Mouse (Mus musculus) midbrain, embryonic 10.5 days (tissue): Measurements from ENCODE around the gene Scyl1. TPM values are rescaled to one million over a fixed set of nuclear protein-coding genes. Genes with fewer than 3 reads are reported as not detected.

ENCODE experiments used
- DNase-seq: peaks from one replicate; pipeline ENCODE4 v3.0.0-alpha.2; 2017; ENCODE audit warnings: low spot score
- H3K27ac ChIP-seq: fragments of 300-500 bp; sonication (generic); replicated peaks from 2 replicates; pipeline ENCODE4 v1.5.1; 2016; ENCODE audit warnings: mild to moderate bottlenecking
- H3K27me3 ChIP-seq: fragments of 300-500 bp; sonication (generic); 2 replicates; pipeline ENCODE4 v1.6.1; 2016; ENCODE audit warnings: low read depth, mild to moderate bottlenecking; ENCODE audit not compliant: poor library complexity, severe bottlenecking
- H3K36me3 ChIP-seq: fragments of 300-500 bp; sonication (generic); 2 replicates; pipeline ENCODE4 v1.6.1; 2016; ENCODE audit warnings: mild to moderate bottlenecking, moderate library complexity
- H3K4me1 ChIP-seq: fragments of 300-500 bp; sonication (generic); 2 replicates; pipeline ENCODE4 v1.6.1; 2016
- H3K4me3 ChIP-seq: fragments of 300-500 bp; sonication (generic); 2 replicates; pipeline ENCODE4 v1.5.1; 2016; ENCODE audit warnings: mild to moderate bottlenecking, moderate library complexity
- H3K9me3 ChIP-seq: fragments of 300-500 bp; sonication (generic); replicated peaks from 2 replicates; pipeline ENCODE4 v1.6.1; 2016; ENCODE audit warnings: mild to moderate bottlenecking
- WGBS: fragments of 180-500 bp; shearing (Covaris S2); methylation state at CpG from one replicate; pipeline ENCODE4 v1.1.7; 2016; 5-methylcytosine and 5-hydroxymethylcytosine counted together
- polyA plus RNA-seq: library from polyadenylated mRNA; unstranded; fragments of >200 nt; fragmentation: Nextera tagmentation; extraction: Ambion mirVana; gene quantifications from 2 replicates; pipeline ENCODE4 v1.2.1, GENCODE M21; 2016

Scyl1 gene
- polyA plus RNA-seq, 1 experiment from 2014 or later: 68.3 TPM

GRCm38 (mm10) chr19:5791329-5791728 is 20.1 kb upstream of the Scyl1 start:
- 78% methylated on average over 4 of the region's 4 CpGs for WGBS

GRCm38 (mm10) chr19:5789066-5789465 is 17.8 kb upstream of the Scyl1 start:
- H3K4me3 ChIP-seq: no peak overlapping the region
- WGBS: 66% methylated on average over 5 of the region's 5 CpGs
- H3K4me1 ChIP-seq: peaks cover 6% of the 10 kb centered on the region; the same call in 1 of the 2 replicates
- no peak overlapping the region for H3K27ac ChIP-seq
- H3K36me3 ChIP-seq: no peaks in the 10 kb centered on the region
- no peaks in the 10 kb centered on the region for H3K27me3 ChIP-seq
- no peaks in the 10 kb centered on the region for H3K9me3 ChIP-seq
- no peak for DNase-seq

More at GRCm38 (mm10) chr19:5791329-5791728, 20.1 kb upstream of the Scyl1 start:
- no peak overlapping the region for H3K4me3 ChIP-seq
- DNase-seq: no peak
- H3K27me3 ChIP-seq: no peaks in the 10 kb centered on the region
- H3K36me3 ChIP-seq: peaks cover 18% of the 10 kb centered on the region
- peaks cover 23% of the 10 kb centered on the region for H3K4me1 ChIP-seq
- H3K9me3 ChIP-seq: no peaks in the 10 kb centered on the region
- no peak overlapping the region for H3K27ac ChIP-seq

- H3K9me3 ChIP-seq: no peaks in the 10 kb centered on the region
- H3K4me1 ChIP-seq: peaks cover 3% of the 10 kb centered on the region; the same call in 1 of the 2 replicates
- H3K36me3 ChIP-seq: no peaks in the 10 kb centered on the region
- H3K27ac ChIP-seq: no peak overlapping the region
- no peak for DNase-seq
- no peak overlapping the region for H3K4me3 ChIP-seq
- H3K27me3 ChIP-seq: no peaks in the 10 kb centered on the region
- 88% methylated on average over 7 of the region's 7 CpGs for WGBS
Measured at GRCm38 (mm10) chr19:5788620-5789019, 17.4 kb upstream of the Scyl1 start.

GRCm38 (mm10) chr19:5787920-5788319 is 16.7 kb upstream of the Scyl1 start:
- Histone ChIP-seq H3K9me3 (no peaks in the 10 kb centered on the region), H3K27ac (no peak overlapping the region), H3K4me3 (no peak overlapping the region), H3K4me1 (peaks cover 3% of the 10 kb centered on the region; the same call in 1 of the 2 replicates), H3K27me3 (no peaks in the 10 kb centered on the region), H3K36me3 (no peaks in the 10 kb centered on the region)
- 92% methylated on average over 7 of the region's 7 CpGs for WGBS
- DNase-seq: no peak

GRCm38 (mm10) chr19:5787128-5787635 is 16.0 kb upstream of the Scyl1 start:
- H3K36me3 ChIP-seq: no peaks in the 10 kb centered on the region
- DNase-seq: peak; percentile 86
- H3K27ac ChIP-seq: no peak overlapping the region
- no peaks in the 10 kb centered on the region for H3K27me3 ChIP-seq
- H3K4me1 ChIP-seq: peaks cover 3% of the 10 kb centered on the region; the same call in 1 of the 2 replicates
- H3K4me3 ChIP-seq: no peak overlapping the region
- 20% methylated on average over 8 of the region's 8 CpGs for WGBS
- no peaks in the 10 kb centered on the region for H3K9me3 ChIP-seq

GRCm38 (mm10) chr19:5786441-5787114 is 15.4 kb upstream of the Scyl1 start:
- Histone ChIP-seq H3K4me1 (peaks cover 3% of the 10 kb centered on the region; the same call in 1 of the 2 replicates), H3K27me3 (no peaks in the 10 kb centered on the region), H3K27ac (no peak overlapping the region), H3K36me3 (no peaks in the 10 kb centered on the region), H3K4me3 (no peak overlapping the region), H3K9me3 (no peaks in the 10 kb centered on the region)
- peak; percentile 90 for DNase-seq
- WGBS: 12% methylated on average over 12 of the region's 12 CpGs

GRCm38 (mm10) chr19:5784958-5785577 is 13.8 kb upstream of the Scyl1 start:
- no peak overlapping the region for H3K4me3 ChIP-seq
- H3K27ac ChIP-seq: no peak overlapping the region
- no peak for DNase-seq
- no peaks in the 10 kb centered on the region for H3K27me3 ChIP-seq
- peaks cover 3% of the 10 kb centered on the region; the same call in 1 of the 2 replicates for H3K4me1 ChIP-seq
- WGBS: 66% methylated on average over 10 of the region's 10 CpGs
- H3K9me3 ChIP-seq: no peaks in the 10 kb centered on the region
- H3K36me3 ChIP-seq: no peaks in the 10 kb centered on the region

GRCm38 (mm10) chr19:5782121-5782520 is 10.9 kb upstream of the Scyl1 start:
- Histone ChIP-seq H3K27me3 (no peaks in the 10 kb centered on the region), H3K27ac (no peak overlapping the region), H3K4me3 (no peak overlapping the region), H3K4me1 (no peaks in the 10 kb centered on the region; the same call in 1 of the 2 replicates), H3K36me3 (no peaks in the 10 kb centered on the region), H3K9me3 (no peaks in the 10 kb centered on the region)
- no peak for DNase-seq
- 88% methylated on average over 1 of the region's 1 CpGs for WGBS

- no peaks in the 10 kb centered on the region for H3K27me3 ChIP-seq
- H3K4me3 ChIP-seq: no peak overlapping the region
- H3K4me1 ChIP-seq: no peaks in the 10 kb centered on the region; the same call in 1 of the 2 replicates
- no peak for DNase-seq
- no peaks in the 10 kb centered on the region for H3K9me3 ChIP-seq
- no peak overlapping the region for H3K27ac ChIP-seq
- H3K36me3 ChIP-seq: no peaks in the 10 kb centered on the region
- 93% methylated on average over 6 of the region's 6 CpGs for WGBS
Measured at GRCm38 (mm10) chr19:5781532-5781931, 10.3 kb upstream of the Scyl1 start.

GRCm38 (mm10) chr19:5780203-5780602 is 9.0 kb upstream of the Scyl1 start:
- DNase-seq: no peak
- no peaks in the 10 kb centered on the region for H3K36me3 ChIP-seq
- H3K9me3 ChIP-seq: no peaks in the 10 kb centered on the region
- no peaks in the 10 kb centered on the region for H3K4me1 ChIP-seq
- 68% methylated on average over 7 of the region's 7 CpGs for WGBS
- H3K27ac ChIP-seq: no peak overlapping the region
- H3K27me3 ChIP-seq: no peaks in the 10 kb centered on the region
- no peak overlapping the region for H3K4me3 ChIP-seq

GRCm38 (mm10) chr19:5778312-5778711 is 7.1 kb upstream of the Scyl1 start:
- no peak for DNase-seq
- H3K4me3 ChIP-seq: no peak overlapping the region
- H3K36me3 ChIP-seq: no peaks in the 10 kb centered on the region
- H3K27ac ChIP-seq: no peak overlapping the region
- H3K9me3 ChIP-seq: no peaks in the 10 kb centered on the region
- no peaks in the 10 kb centered on the region for H3K4me1 ChIP-seq
- no peaks in the 10 kb centered on the region for H3K27me3 ChIP-seq
- WGBS: 44% methylated on average over 8 of the region's 8 CpGs

GRCm38 (mm10) chr19:5777387-5778032 is 6.3 kb upstream of the Scyl1 start:
- no peaks in the 10 kb centered on the region for H3K9me3 ChIP-seq
- 80% methylated on average over 9 of the region's 9 CpGs for WGBS

GRCm38 (mm10) chr19:5770311-5770710 is 908 bp downstream of the Scyl1 start:
- DNase-seq: no peak
- Histone ChIP-seq H3K27ac (peak overlapping the region; percentile 95), H3K9me3 (no peaks in the 10 kb centered on the region), H3K4me3 (peak overlapping the region; percentile 92), H3K27me3 (no peaks in the 10 kb centered on the region), H3K36me3 (peaks cover 48% of the 10 kb centered on the region), H3K4me1 (peaks cover 22% of the 10 kb centered on the region)
- 62% methylated on average over 9 of the region's 9 CpGs for WGBS

More at GRCm38 (mm10) chr19:5777387-5778032, 6.3 kb upstream of the Scyl1 start:
- Histone ChIP-seq H3K36me3 (no peaks in the 10 kb centered on the region), H3K27ac (no peak overlapping the region), H3K27me3 (no peaks in the 10 kb centered on the region), H3K4me3 (no peak overlapping the region), H3K4me1 (no peaks in the 10 kb centered on the region)
- DNase-seq: no peak
